Mouse (Mus musculus) forebrain, embryonic 14.5 days (tissue): Measurements from ENCODE around the gene Ly86. TPM values are rescaled to one million over a fixed set of nuclear protein-coding genes. Genes with fewer than 3 reads are reported as not detected.

Experiments
- ATAC-seq: fragments of 200-750 bp; cut with Nextera tagmentation; 2 replicates; pipeline ENCODE4 v1.8.0; 2017; ENCODE audit warnings: mild to moderate bottlenecking, moderate library complexity
- DNase-seq: peaks from one replicate; pipeline ENCODE4 v3.0.0-alpha.2; 2015; ENCODE audit warnings: low spot score
- H3K27ac ChIP-seq: fragments of 300-500 bp; sonication (generic); 2 replicates; pipeline ENCODE4 v1.5.1; 2014; ENCODE audit warnings: low read depth, mild to moderate bottlenecking, control low read depth, low read length, moderate library complexity
- H3K27me3 ChIP-seq: fragments of 300-500 bp; sonication (generic); replicated peaks from 2 replicates; pipeline ENCODE4 v1.6.1; 2014; ENCODE audit warnings: low read length, control low read depth, mixed read lengths; ENCODE audit not compliant: control insufficient read depth, insufficient read depth
- H3K36me3 ChIP-seq: fragments of 300-500 bp; sonication (generic); 2 replicates; pipeline ENCODE4 v1.6.1; 2014; ENCODE audit warnings: low read length, control low read depth; ENCODE audit not compliant: control insufficient read depth, insufficient read depth
- H3K4me1 ChIP-seq: fragments of 300-500 bp; sonication (generic); 2 replicates; pipeline ENCODE4 v1.6.1; 2014; ENCODE audit warnings: antibody characterized with exemption, low read length, control low read depth; ENCODE audit not compliant: control insufficient read depth, insufficient read depth
- H3K4me2 ChIP-seq: fragments of 300-500 bp; sonication (generic); 2 replicates; pipeline ENCODE4 v1.6.1; 2014; ENCODE audit warnings: mild to moderate bottlenecking, control low read depth, low read length
- H3K4me3 ChIP-seq: fragments of 300-500 bp; sonication (generic); 2 replicates; pipeline ENCODE4 v1.5.1; 2014; ENCODE audit warnings: low read depth, low read length, control low read depth
- H3K9ac ChIP-seq: fragments of 300-500 bp; sonication (generic); 2 replicates; pipeline ENCODE4 v1.6.1; 2014; ENCODE audit warnings: mild to moderate bottlenecking, low read length, control low read depth, moderate library complexity
- H3K9me3 ChIP-seq: fragments of 300-500 bp; sonication (generic); replicated peaks from 2 replicates; pipeline ENCODE4 v1.6.1; 2016; ENCODE audit warnings: low read length, control low read depth, mixed read lengths; ENCODE audit not compliant: control insufficient read depth
- WGBS: fragments of 180-500 bp; shearing (Covaris S2); extraction: QIAGEN DNeasy Blood & Tissue Kit; methylation state at CpG from one replicate; pipeline ENCODE4 v1.1.7; 2014; 5-methylcytosine and 5-hydroxymethylcytosine counted together
- polyA plus RNA-seq: library from polyadenylated mRNA; unstranded; fragments of >200 nt; fragmentation: Nextera tagmentation; extraction: Ambion mirVana; gene quantifications from 2 replicates; pipeline ENCODE4 v1.2.1, GENCODE M21; 2014

Gene Ly86
- polyA plus RNA-seq, 1 experiment from 2014 or later, result 11.2 TPM

GRCm38 (mm10) chr13:37440593-37441307, 95.7 kb downstream of the Ly86 start:
- WGBS, result 66% methylated on average over 11 of the region's 11 CpGs
- ATAC-seq (no peak), DNase-seq (no peak)
- no peaks in the 10 kb centered on the region for H3K36me3 ChIP-seq
- no peak overlapping the region for H3K4me3 ChIP-seq
- H3K4me1 ChIP-seq, result no peaks in the 10 kb centered on the region
- H3K4me2 ChIP-seq, result no peak overlapping the region
- no peak overlapping the region for H3K9ac ChIP-seq
- H3K27ac ChIP-seq, result no peak overlapping the region
- H3K9me3 ChIP-seq, result no peaks in the 10 kb centered on the region
- H3K27me3 ChIP-seq, result peaks cover 15% of the 10 kb centered on the region; the same call in 1 of the 2 replicates

GRCm38 (mm10) chr13:37442058-37442457, 97.0 kb downstream of the Ly86 start:
- no peak for ATAC-seq
- no peaks in the 10 kb centered on the region for H3K36me3 ChIP-seq
- WGBS, result 26% methylated on average over 4 of the region's 4 CpGs
- H3K9me3 ChIP-seq, result no peaks in the 10 kb centered on the region
- H3K27me3 ChIP-seq, result 0 out of 2 replicates have a peak, but pooled peaks cover 4% of the 10 kb centered on the region
- H3K4me2 ChIP-seq, result no peak overlapping the region
- H3K4me1 ChIP-seq, result no peaks in the 10 kb centered on the region
- no peak overlapping the region for H3K27ac ChIP-seq
- no peak overlapping the region for H3K9ac ChIP-seq
- DNase-seq, result no peak
- no peak overlapping the region for H3K4me3 ChIP-seq

DNA sequence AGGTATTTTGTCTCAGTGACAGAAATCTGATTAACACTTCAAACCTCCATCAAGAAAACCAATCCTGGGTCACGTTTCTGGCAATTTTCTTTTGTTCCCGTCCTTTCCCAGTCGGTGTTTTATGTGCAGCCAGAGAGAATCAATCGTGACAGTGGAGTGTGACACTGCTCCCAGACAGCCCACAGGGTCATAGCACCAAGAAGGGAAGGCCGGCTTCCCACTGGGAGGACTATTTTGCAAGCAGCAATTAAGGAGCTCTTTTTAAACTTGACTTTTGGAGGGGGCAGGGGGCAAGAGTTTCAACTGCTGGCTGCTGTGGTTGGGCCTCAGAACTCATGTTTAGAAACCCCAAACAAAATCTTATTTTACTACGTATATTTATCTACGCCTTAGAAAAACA, 97.5 kb downstream of the Ly86 start:
- Histone ChIP-seq H3K9me3 (no peaks in the 10 kb centered on the region), H3K4me2 (no peak overlapping the region), H3K4me1 (no peaks in the 10 kb centered on the region), H3K9ac (no peak overlapping the region), H3K27ac (no peak overlapping the region), H3K36me3 (no peaks in the 10 kb centered on the region), H3K4me3 (no peak overlapping the region), H3K27me3 (0 out of 2 replicates have a peak, but pooled peaks cover 3% of the 10 kb centered on the region)
- ATAC-seq, result no peak
- 37% methylated on average over 7 of the region's 7 CpGs for WGBS
- DNase-seq, result no peak

- no peak overlapping the region for H3K4me3 ChIP-seq
- H3K4me2 ChIP-seq, result no peak overlapping the region
- no peaks in the 10 kb centered on the region for H3K4me1 ChIP-seq
- no peak for ATAC-seq
- H3K9me3 ChIP-seq, result no peaks in the 10 kb centered on the region
- H3K27ac ChIP-seq, result no peak overlapping the region
- H3K36me3 ChIP-seq, result no peaks in the 10 kb centered on the region
- no peak overlapping the region for H3K9ac ChIP-seq
- no peak for DNase-seq
- 89% methylated on average over 16 of the region's 16 CpGs for WGBS
- no peaks in the 10 kb centered on the region for H3K27me3 ChIP-seq
Observed at GRCm38 (mm10) chr13:37446699-37447258, 101.8 kb downstream of the Ly86 start.

DNA sequence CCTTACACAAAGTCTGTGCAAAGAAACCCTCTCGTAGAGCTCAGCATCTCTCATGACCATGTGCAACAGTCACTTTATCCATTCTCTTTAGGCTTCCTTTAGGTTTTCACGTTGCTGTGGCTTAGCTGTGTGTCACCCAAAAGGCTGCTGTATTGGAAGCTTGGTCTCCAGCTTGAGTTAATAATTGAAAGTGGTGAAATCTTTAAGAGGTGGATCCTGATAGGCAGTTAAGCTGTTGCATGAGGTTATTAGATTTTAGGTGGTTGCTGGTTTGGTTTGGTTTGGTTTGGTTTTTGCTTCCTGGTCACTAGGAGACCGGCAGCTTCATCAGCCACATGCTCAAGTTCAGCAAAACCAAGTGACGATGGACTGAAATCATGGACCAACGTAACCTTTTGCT, 106.0 kb downstream of the Ly86 start:
- WGBS, result 86% methylated on average over 5 of the region's 5 CpGs
- Histone ChIP-seq H3K9me3 (no peaks in the 10 kb centered on the region), H3K4me1 (peaks cover 8% of the 10 kb centered on the region; the same call in 1 of the 2 replicates), H3K36me3 (no peaks in the 10 kb centered on the region), H3K4me2 (no peak overlapping the region), H3K9ac (no peak overlapping the region), H3K27ac (no peak overlapping the region), H3K27me3 (no peaks in the 10 kb centered on the region), H3K4me3 (no peak overlapping the region)
- ATAC-seq, result no peak
- DNase-seq, result no peak

DNA sequence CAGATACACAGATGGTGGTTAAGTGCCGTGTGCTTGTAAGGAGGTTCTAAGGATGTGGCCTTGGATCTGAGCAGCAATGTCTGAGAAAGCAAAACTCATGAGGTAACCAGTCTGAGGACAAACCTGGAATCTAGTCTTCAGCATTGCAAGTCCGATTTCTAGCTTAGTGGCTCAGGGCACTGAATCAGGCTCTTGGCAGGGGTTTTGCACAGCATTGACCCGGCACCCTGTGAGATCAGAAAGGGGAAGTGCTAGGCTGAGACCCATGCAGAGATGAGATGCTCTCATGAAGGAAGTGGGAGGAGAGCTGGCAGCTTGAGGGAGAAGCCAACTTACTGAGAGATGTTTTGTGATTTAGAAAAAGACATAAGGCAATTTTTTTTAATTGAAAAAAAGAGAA, 106.5 kb downstream of the Ly86 start:
- H3K9ac ChIP-seq, result no peak overlapping the region

GRCm38 (mm10) chr13:37452022-37452941, 107.3 kb downstream of the Ly86 start:
- peak overlapping the region; percentile 8; the same call in 1 of the 2 replicates for H3K4me3 ChIP-seq
- WGBS, result 5% methylated on average over 22 of the region's 22 CpGs
- peak; percentile 36; the same call in 1 of the 2 replicates for ATAC-seq
- H3K36me3 ChIP-seq, result no peaks in the 10 kb centered on the region
- H3K4me1 ChIP-seq, result peaks cover 14% of the 10 kb centered on the region
- peak overlapping the region; percentile 40 for H3K9ac ChIP-seq
- DNase-seq, result peak; percentile 37
- H3K27me3 ChIP-seq, result no peaks in the 10 kb centered on the region
- H3K27ac ChIP-seq, result no peak overlapping the region
- H3K9me3 ChIP-seq, result no peaks in the 10 kb centered on the region
- H3K4me2 ChIP-seq, result peak overlapping the region; percentile 40

More for the DNA sequence above, 106.5 kb downstream of the Ly86 start:
- Histone ChIP-seq H3K4me3 (no peak overlapping the region), H3K27me3 (no peaks in the 10 kb centered on the region), H3K27ac (no peak overlapping the region), H3K4me1 (peaks cover 8% of the 10 kb centered on the region), H3K36me3 (no peaks in the 10 kb centered on the region), H3K4me2 (no peak overlapping the region; the same call in 1 of the 2 replicates), H3K9me3 (no peaks in the 10 kb centered on the region)
- DNase-seq, result no peak
- no peak for ATAC-seq
- 59% methylated on average over 3 of the region's 3 CpGs for WGBS

- no peaks in the 10 kb centered on the region for H3K9me3 ChIP-seq
- H3K27me3 ChIP-seq, result no peaks in the 10 kb centered on the region
- DNase-seq, result peak; percentile 91
- no peaks in the 10 kb centered on the region for H3K36me3 ChIP-seq
- H3K4me2 ChIP-seq, result peak overlapping the region; percentile 20; the same call in 1 of the 2 replicates
- no peak overlapping the region for H3K4me3 ChIP-seq
- no peak overlapping the region for H3K27ac ChIP-seq
- H3K4me1 ChIP-seq, result peaks cover 14% of the 10 kb centered on the region
- peak; percentile 69 for ATAC-seq
- 5% methylated on average over 13 of the region's 13 CpGs for WGBS
- no peak overlapping the region for H3K9ac ChIP-seq
Observed at GRCm38 (mm10) chr13:37453203-37453602, 108.2 kb downstream of the Ly86 start.
